Mouse (Mus musculus): Measurements from ENCODE around the gene Qtrt2. TPM values are rescaled to one million over a fixed set of nuclear protein-coding genes. Genes with fewer than 3 reads are reported as not detected.
A peak's percentile ranks its signal among the peaks of the same experiment; 100 is the strongest.

Gene Qtrt2
- polyA plus RNA-seq, 1 experiment from 2014 or later, result 30.0 TPM

DNA sequence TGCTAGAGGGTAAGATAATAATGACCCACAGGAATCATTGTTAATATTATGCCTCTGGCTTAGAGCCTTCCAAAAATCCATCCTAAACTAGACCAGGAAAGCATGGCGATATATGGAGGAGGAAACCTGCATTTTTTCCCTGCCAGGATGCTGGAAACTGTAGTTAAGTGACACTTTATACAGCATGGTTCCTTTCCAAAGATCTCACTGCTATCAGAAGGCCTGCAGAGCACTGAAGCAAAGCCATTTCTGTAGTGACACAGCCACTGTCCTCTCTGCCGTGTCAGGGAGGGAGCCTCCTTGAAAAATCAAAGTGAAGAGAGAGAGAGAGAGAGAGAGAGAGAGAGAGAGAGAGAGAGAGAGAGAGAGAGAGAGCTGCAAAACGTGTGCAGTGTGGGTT, 4.0 kb downstream of the Qtrt2 start:
- no peaks in the 10 kb centered on the region for H3K36me3 ChIP-seq
- H3K4me1 ChIP-seq, result no peaks in the 10 kb centered on the region
- WGBS, result 60% methylated on average over 3 of the region's 3 CpGs
- no peak overlapping the region for H3K9ac ChIP-seq
- H3K27ac ChIP-seq, result no peak overlapping the region
- ATAC-seq (ENCODE audit: low FRiP score, low read depth), result no peak
- H3K4me3 ChIP-seq, result no peak overlapping the region
- no peak overlapping the region for H3K4me2 ChIP-seq (replicated peaks)
- no peaks in the 10 kb centered on the region for H3K9me3 ChIP-seq
- no peaks in the 10 kb centered on the region for H3K27me3 ChIP-seq

DNA sequence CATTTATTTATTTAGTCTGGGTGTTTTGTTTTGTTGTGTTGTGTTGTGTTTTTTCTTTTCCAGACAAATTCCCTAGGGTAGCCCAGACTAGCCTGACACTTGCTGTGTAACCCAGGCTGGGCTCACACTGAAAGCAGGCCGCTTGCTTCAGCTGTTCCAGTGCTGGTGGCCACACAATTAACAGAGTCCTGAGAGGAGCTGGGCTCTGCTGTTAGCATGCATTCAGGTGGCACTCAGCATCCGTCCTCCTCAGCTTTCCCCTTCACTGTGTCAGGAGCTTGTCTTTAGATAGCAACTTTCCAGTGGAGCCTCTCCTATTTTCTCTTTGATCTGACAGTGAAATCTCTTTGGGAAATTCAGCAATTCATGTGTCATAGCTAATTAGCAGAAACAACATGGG, 4.6 kb downstream of the Qtrt2 start:
- Histone ChIP-seq H3K27ac (no peak overlapping the region), H3K4me3 (no peak overlapping the region), H3K36me3 (no peaks in the 10 kb centered on the region), H3K27me3 (no peaks in the 10 kb centered on the region), H3K4me2 (replicated peaks) (no peak overlapping the region), H3K9ac (no peak overlapping the region), H3K9me3 (no peaks in the 10 kb centered on the region), H3K4me1 (no peaks in the 10 kb centered on the region)
- ATAC-seq (ENCODE audit: low FRiP score, low read depth), result no peak
- WGBS, result 82% methylated on average over 2 of the region's 2 CpGs

DNA sequence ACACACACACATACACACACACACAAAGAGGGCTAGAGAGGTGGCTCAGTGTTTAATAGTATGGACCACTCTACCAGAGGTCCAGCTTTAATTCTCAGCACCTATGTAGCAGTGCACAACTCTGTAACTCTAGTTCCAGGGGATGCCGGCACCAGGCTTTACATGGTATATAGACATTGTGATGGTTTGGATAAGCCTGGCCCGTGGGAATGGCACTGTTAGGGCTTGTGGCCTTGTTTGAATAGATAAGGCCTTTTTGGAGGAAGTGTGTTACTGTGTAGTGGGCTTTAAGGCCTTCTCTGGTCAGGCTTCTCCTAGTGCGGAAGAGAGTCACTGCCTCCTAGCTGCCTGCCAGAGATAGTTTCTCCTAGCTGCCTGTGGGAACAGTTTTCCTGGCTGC, 7.7 kb downstream of the Qtrt2 start:
- no peak overlapping the region for H3K4me2 ChIP-seq (replicated peaks)
- H3K4me1 ChIP-seq, result no peaks in the 10 kb centered on the region
- no peak for ATAC-seq (ENCODE audit: low FRiP score, low read depth)
- no peak overlapping the region for H3K9ac ChIP-seq
- H3K4me3 ChIP-seq, result no peak overlapping the region
- no peaks in the 10 kb centered on the region for H3K27me3 ChIP-seq
- WGBS, result 88% methylated on average over 3 of the region's 3 CpGs
- no peak overlapping the region for H3K27ac ChIP-seq
- no peaks in the 10 kb centered on the region for H3K36me3 ChIP-seq
- H3K9me3 ChIP-seq, result no peaks in the 10 kb centered on the region

DNA sequence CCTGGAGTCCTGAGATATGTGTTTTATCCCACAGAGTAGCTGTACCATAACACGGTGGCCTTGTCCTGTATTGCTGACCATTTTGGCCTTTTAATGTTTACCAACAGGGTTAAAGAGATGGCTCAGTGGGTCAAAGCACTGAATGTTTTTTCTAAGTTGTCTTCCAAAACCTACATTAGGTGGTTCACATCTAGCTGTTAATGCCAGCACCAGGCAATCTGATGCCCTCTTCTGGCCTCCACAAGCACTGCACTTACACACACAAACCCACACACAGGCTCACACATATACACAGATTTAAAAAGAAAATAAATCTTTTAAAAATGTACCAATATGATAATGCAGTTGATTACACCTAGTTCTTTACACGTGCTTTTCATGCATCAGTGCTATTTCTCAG, 17.7 kb downstream of the Qtrt2 start:
- no peak for ATAC-seq (ENCODE audit: low FRiP score, low read depth)
- no peak overlapping the region for H3K27ac ChIP-seq
- H3K36me3 ChIP-seq, result peaks cover 11% of the 10 kb centered on the region
- no peak overlapping the region for H3K9ac ChIP-seq
- WGBS, result 83% methylated on average over 2 of the region's 2 CpGs
- no peaks in the 10 kb centered on the region for H3K9me3 ChIP-seq
- H3K27me3 ChIP-seq, result no peaks in the 10 kb centered on the region
- H3K4me1 ChIP-seq, result no peaks in the 10 kb centered on the region
- no peak overlapping the region for H3K4me2 ChIP-seq (replicated peaks)
- no peak overlapping the region for H3K4me3 ChIP-seq

DNA sequence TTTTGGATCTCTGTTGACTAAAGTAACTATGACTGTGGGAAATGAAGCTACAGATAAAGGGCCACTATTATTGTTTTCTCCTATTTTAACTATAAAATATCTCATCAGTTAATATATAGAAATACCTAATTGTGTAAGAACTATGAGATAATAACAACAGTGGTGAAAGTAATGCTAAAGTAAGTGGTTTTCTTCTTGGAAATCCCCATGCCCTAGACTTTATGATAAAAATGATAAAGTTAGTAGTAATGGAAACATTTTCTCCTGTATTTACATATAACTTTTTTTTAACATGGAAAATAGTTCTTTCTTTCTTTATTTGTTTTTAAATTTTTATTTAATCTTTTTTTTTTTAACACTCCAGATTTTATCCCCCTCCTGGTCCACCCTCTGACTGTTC, 26.0 kb downstream of the Qtrt2 start:
- H3K4me1 ChIP-seq, result no peaks in the 10 kb centered on the region
- no peaks in the 10 kb centered on the region for H3K27me3 ChIP-seq
- no peak overlapping the region for H3K4me2 ChIP-seq (replicated peaks)
- ATAC-seq (ENCODE audit: low FRiP score, low read depth), result no peak
- H3K9ac ChIP-seq, result no peak overlapping the region
- H3K4me3 ChIP-seq, result no peak overlapping the region
- no peaks in the 10 kb centered on the region for H3K36me3 ChIP-seq
- H3K27ac ChIP-seq, result no peak overlapping the region
- H3K9me3 ChIP-seq, result no peaks in the 10 kb centered on the region

DNA sequence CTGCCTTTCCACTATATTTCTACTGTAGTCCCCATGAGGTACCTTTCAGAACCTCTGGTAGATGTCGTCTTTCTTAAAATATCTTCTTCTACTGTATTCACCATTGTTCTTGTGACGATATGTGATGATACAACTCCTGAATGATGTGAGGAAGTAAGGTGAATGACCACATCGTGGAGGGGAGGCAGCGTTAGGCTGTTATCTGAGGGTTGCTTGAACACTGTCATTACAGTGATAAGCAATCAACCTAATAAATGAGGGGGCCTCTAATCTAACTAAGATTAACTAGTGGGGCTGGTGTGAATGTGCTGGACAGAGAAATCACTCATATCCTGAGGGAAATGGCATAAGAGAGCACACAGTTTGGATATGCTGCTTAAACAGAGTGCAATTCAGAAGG, 26.5 kb downstream of the Qtrt2 start:
- Histone ChIP-seq H3K9ac (no peak overlapping the region), H3K36me3 (no peaks in the 10 kb centered on the region), H3K4me1 (no peaks in the 10 kb centered on the region), H3K4me2 (replicated peaks) (no peak overlapping the region), H3K4me3 (no peak overlapping the region), H3K27ac (no peak overlapping the region), H3K9me3 (no peaks in the 10 kb centered on the region), H3K27me3 (no peaks in the 10 kb centered on the region)
- 94% methylated on average over 4 of the region's 4 CpGs for WGBS
- ATAC-seq (ENCODE audit: low FRiP score, low read depth), result no peak

DNA sequence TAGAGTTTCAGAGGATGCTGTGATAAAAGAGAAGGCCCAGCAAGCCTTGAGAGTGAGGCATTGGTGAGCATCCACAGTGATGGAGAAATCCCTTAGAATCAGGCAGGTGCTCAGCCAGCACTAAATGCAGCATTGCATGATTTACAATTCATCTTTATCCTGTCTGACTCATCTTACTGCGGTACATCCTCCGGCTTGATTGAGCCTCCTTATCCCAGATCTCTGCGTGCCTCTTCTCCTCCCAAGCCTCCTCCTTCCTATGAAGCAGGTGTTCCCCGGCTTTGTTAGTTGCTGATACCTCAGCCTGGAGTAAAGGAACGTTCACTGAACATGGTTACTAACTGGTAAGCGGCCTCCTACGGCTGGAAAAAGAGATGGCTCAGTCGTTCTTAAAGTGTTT, 32.1 kb downstream of the Qtrt2 start:
- no peaks in the 10 kb centered on the region for H3K36me3 ChIP-seq
- no peaks in the 10 kb centered on the region for H3K9me3 ChIP-seq
- no peak overlapping the region for H3K9ac ChIP-seq
- no peaks in the 10 kb centered on the region for H3K27me3 ChIP-seq
- H3K4me3 ChIP-seq, result no peak overlapping the region
- no peak overlapping the region for H3K4me2 ChIP-seq (replicated peaks)
- ATAC-seq (ENCODE audit: low FRiP score, low read depth), result no peak
- 88% methylated on average over 8 of the region's 8 CpGs for WGBS
- 0 out of 2 replicates have a peak, but pooled peaks cover 5% of the 10 kb centered on the region for H3K4me1 ChIP-seq
- H3K27ac ChIP-seq, result no peak overlapping the region

DNA sequence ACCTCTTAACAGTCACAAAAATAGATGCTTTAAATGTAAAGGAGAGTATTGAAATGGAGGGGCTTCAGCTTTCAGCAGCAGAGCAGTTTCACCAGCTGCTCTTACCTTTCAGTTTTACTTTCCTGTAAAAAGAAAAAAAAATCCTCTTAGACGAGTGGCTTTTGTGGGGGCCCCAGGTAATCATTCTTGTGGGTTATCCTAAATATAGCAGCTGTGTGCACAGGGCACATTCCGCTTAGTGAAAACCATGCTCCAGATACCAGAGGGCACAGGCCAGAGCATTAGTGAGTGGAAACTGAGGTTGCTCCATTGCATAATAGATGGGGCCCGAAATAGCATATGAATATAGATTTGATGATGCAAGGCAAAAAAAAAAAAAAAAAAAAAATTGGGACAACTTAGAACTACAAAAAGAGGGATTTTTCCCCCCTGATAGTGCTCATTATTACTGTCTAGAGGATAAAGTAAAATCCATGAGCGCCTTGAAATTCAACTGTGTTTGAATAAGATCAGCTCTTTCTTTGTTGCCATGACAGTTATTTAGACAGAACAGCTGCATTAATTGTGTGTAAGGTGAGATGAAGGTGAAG, 35.8 kb downstream of the Qtrt2 start:
- no peak for ATAC-seq (ENCODE audit: low FRiP score, low read depth)
- no peaks in the 10 kb centered on the region for H3K27me3 ChIP-seq
- H3K4me1 ChIP-seq, result peaks cover 16% of the 10 kb centered on the region
- peak overlapping the region; percentile 69 for H3K4me3 ChIP-seq
- no peaks in the 10 kb centered on the region for H3K9me3 ChIP-seq
- H3K36me3 ChIP-seq, result no peaks in the 10 kb centered on the region
- peak overlapping the region; percentile 71 for H3K4me2 ChIP-seq (replicated peaks)
- H3K9ac ChIP-seq, result 0 out of 2 replicates have a peak overlapping the region, but pooled peaks have one; percentile 10
- H3K27ac ChIP-seq, result no peak overlapping the region
- 73% methylated on average over 4 of the region's 4 CpGs for WGBS

DNA sequence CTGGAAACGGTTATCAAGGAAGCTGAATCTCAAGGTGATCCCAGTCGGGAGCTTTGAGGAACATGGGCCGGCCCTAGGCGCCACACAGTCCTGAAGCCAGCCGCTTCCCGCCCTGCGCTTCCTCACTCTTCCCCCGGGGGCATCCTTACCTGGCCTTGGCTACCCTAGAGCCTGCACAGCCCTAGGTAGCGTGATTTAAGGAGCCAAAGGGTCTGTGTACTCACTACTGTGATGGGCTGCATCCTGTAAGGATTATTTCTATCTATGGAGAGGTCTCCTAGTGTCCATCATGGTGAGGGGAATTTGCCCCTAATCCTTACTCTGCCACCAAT, 36.6 kb downstream of the Qtrt2 start:
- no peaks in the 10 kb centered on the region for H3K9me3 ChIP-seq
- WGBS, result 0% methylated on average over 9 of the region's 9 CpGs
- no peaks in the 10 kb centered on the region for H3K36me3 ChIP-seq
- H3K27ac ChIP-seq, result peak overlapping the region; percentile 59; the same call in 1 of the 2 replicates
- no peaks in the 10 kb centered on the region for H3K27me3 ChIP-seq
- H3K4me2 ChIP-seq (replicated peaks), result peak overlapping the region; percentile 71
- H3K4me1 ChIP-seq, result peaks cover 16% of the 10 kb centered on the region
- peak; percentile 94 for ATAC-seq (ENCODE audit: low FRiP score, low read depth)
- peak overlapping the region; percentile 85 for H3K9ac ChIP-seq
- H3K4me3 ChIP-seq, result peak overlapping the region; percentile 69

DNA sequence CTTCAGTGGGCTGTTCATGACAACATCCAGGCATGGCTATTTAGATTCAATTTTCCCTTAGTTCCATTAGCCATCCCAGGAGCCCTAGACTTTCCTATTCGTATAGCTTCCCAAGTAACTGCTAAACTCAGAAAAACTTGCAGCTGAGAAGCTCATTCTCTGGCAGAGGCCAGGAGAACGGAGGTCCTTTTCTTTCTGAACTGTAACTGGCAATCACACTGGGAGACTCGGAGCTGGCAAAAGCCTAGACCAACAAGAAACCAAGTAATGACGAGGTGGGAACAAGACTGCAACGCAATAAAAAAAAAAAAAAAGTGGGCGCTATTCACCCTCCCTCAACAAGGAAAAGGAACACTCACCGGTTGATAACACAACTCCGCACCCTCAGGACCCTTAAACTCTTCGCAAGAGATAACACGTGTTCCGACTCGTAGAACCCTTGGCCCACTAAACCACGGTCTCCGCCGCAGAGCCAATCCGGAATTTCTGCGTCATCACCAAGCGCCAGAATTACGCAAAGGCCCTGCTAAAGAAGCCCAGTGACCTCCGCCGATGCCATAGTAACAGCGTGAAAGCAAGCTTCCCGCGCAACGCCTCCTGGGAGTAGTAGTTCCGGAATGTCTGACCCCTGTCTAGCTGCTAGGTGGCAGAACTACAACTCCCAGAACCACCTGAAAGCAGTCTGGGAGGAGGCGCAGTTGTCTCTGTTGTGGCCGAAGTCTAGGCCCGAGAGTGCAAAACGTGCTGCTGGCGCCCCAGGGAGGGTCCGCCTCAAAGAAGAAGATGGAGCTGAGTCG, 37.2 kb downstream of the Qtrt2 start, which contains the start of gene Ccdc191:
Ccdc191 (plus strand) TSS at position 593 of the 797 bp plus-strand sequence.
- Histone ChIP-seq H3K9ac (peak within 1 kb of the TSS; percentile 85), H3K4me1 (peaks cover 16% of the 10 kb centered on the region), H3K4me3 (peak within 1 kb of the TSS; percentile 69), H3K9me3 (no peaks in the 10 kb centered on the region), H3K36me3 (no peaks in the 10 kb centered on the region), H3K4me2 (replicated peaks) (peak within 1 kb of the TSS; percentile 76), H3K27ac (peak within 1 kb of the TSS; percentile 59; the same call in 1 of the 2 replicates), H3K27me3 (no peaks in the 10 kb centered on the region)
- peak; percentile 100 for ATAC-seq (ENCODE audit: low FRiP score, low read depth)
- WGBS, result under 1% methylated on average over 33 of the region's 33 CpGs

DNA sequence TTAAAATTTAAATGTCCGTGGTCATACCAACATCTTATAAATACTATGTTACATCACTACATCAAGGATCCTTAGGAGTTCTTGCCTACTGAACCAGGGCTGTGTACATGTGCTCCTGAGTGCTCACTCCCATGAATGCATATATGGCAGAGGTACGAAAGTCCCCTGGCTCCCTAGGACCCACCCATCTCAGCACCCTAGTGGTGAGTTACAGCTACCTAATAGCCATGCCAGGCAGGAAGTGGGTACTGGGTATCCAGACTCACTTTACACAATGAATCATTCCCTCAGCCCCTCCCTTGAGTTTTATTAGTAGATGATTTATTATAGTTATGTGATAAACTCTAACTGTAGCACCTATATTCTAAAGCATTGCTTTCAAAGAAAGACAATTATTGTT, 44.3 kb downstream of the Qtrt2 start:
- no peak for ATAC-seq (ENCODE audit: low FRiP score, low read depth)
- 97% methylated on average over 2 of the region's 2 CpGs for WGBS
- H3K36me3 ChIP-seq, result peaks cover 24% of the 10 kb centered on the region

DNA sequence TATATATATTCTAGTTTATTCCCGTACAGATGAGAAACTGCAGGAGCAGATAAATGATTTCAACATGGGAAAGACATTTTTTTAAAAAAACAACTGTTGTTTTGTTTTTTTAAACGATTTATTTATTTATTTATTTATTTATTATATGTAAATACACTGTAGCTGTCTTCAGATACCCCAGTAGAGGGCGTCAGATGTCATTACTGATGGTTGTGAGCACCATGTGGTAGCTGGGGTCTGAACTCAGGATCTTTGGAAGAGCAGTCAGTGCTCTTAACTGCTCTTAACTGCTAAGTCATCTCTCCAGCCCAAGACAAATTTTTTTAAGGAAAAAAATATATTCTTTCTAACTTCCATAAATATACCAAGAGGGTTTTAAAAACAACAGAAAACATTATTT, 45.0 kb downstream of the Qtrt2 start:
- Histone ChIP-seq H3K9ac (no peak overlapping the region), H3K4me1 (no peaks in the 10 kb centered on the region), H3K27ac (no peak overlapping the region), H3K36me3 (peaks cover 27% of the 10 kb centered on the region), H3K4me2 (replicated peaks) (no peak overlapping the region), H3K9me3 (no peaks in the 10 kb centered on the region), H3K27me3 (no peaks in the 10 kb centered on the region), H3K4me3 (no peak overlapping the region)
- WGBS, result 59% methylated on average over 3 of the region's 3 CpGs
- no peak for ATAC-seq (ENCODE audit: low FRiP score, low read depth)

More for the DNA sequence above, 44.3 kb downstream of the Qtrt2 start:
- H3K9ac ChIP-seq, result no peak overlapping the region
- no peaks in the 10 kb centered on the region for H3K4me1 ChIP-seq
- H3K9me3 ChIP-seq, result no peaks in the 10 kb centered on the region
- H3K4me3 ChIP-seq, result no peak overlapping the region
- no peak overlapping the region for H3K27ac ChIP-seq
- H3K4me2 ChIP-seq (replicated peaks), result no peak overlapping the region
- no peaks in the 10 kb centered on the region for H3K27me3 ChIP-seq

DNA sequence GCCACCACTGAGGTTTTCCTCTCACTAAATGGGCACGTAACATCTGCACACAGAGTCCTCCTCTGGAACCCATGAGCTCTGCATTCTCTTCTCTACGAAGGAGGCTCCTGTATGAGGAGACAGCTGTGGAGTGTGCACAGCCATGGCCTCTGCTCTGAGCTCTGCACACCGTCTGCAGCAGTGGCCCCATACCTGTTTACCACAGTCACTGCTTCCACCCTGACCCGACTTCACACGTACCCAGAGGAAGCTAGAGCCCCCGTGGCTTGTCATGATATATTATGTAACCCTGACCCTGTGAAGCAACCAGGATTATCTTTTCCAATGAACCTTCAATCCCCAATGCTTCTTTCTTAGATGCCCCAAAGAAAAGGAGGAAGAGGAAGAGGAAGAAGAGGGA, 46.8 kb downstream of the Qtrt2 start:
- WGBS, result 92% methylated on average over 6 of the region's 6 CpGs
- no peak overlapping the region for H3K27ac ChIP-seq
- no peaks in the 10 kb centered on the region for H3K27me3 ChIP-seq
- no peak overlapping the region for H3K4me2 ChIP-seq (replicated peaks)
- no peak overlapping the region for H3K4me3 ChIP-seq
- no peaks in the 10 kb centered on the region for H3K9me3 ChIP-seq
- H3K4me1 ChIP-seq, result no peaks in the 10 kb centered on the region
- ATAC-seq (ENCODE audit: low FRiP score, low read depth), result no peak
- no peak overlapping the region for H3K9ac ChIP-seq
- peaks cover 45% of the 10 kb centered on the region for H3K36me3 ChIP-seq
